Mouse (Mus musculus) lung, embryonic 15.5 days (tissue): Measurements from ENCODE around the gene Ypel1. TPM values are rescaled to one million over a fixed set of nuclear protein-coding genes. Genes with fewer than 3 reads are reported as not detected.

Experiments
- ATAC-seq: fragments of 200-750 bp; cut with Nextera tagmentation; 2 replicates; pipeline ENCODE4 v1.8.0; 2017; ENCODE audit warnings: moderate number of reproducible peaks, borderline replicate concordance; ENCODE audit not compliant: low FRiP score, low TSS enrichment; ENCODE audit errors: extremely low read depth
- H3K27ac ChIP-seq: fragments of 300-500 bp; sonication (generic); 2 replicates; pipeline ENCODE4 v1.5.1; 2015; ENCODE audit warnings: moderate library complexity, mild to moderate bottlenecking, inconsistent platforms
- H3K27me3 ChIP-seq: fragments of 300-500 bp; sonication (generic); 2 replicates; pipeline ENCODE4 v1.6.1; 2015; ENCODE audit warnings: inconsistent platforms
- H3K36me3 ChIP-seq: fragments of 300-500 bp; sonication (generic); 2 replicates; pipeline ENCODE4 v1.6.1; 2015; ENCODE audit warnings: inconsistent platforms
- H3K4me1 ChIP-seq: fragments of 300-500 bp; sonication (generic); 2 replicates; pipeline ENCODE4 v1.6.1; 2015; ENCODE audit warnings: inconsistent platforms
- H3K4me2 ChIP-seq: fragments of 300-500 bp; sonication (generic); 2 replicates; pipeline ENCODE4 v1.6.1; 2015; ENCODE audit warnings: inconsistent platforms, mild to moderate bottlenecking, moderate library complexity
- H3K4me3 ChIP-seq: fragments of 300-500 bp; sonication (generic); 2 replicates; pipeline ENCODE4 v1.5.1; 2015; ENCODE audit warnings: mild to moderate bottlenecking, inconsistent platforms
- H3K9ac ChIP-seq: fragments of 300-500 bp; sonication (generic); 2 replicates; pipeline ENCODE4 v1.6.1; 2015; ENCODE audit warnings: inconsistent platforms
- H3K9me3 ChIP-seq: fragments of 300-500 bp; sonication (generic); 2 replicates; pipeline ENCODE4 v1.6.1; 2016; ENCODE audit warnings: inconsistent platforms
- WGBS: fragments of 180-500 bp; shearing (Covaris S2); methylation state at CpG from one replicate; pipeline ENCODE4 v1.1.7; 2015; 5-methylcytosine and 5-hydroxymethylcytosine counted together
- microRNA counts: library from miRNA; unstranded; fragments of <30 nt; microRNA quantifications from one replicate; lab custom pipeline; 2016
- microRNA-seq: library from miRNA; unstranded; fragments of <30 nt; microRNA quantifications from one replicate; pipeline ENCODE4, GENCODE M21; 2016
- polyA plus RNA-seq: library from polyadenylated mRNA; unstranded; fragments of >200 nt; fragmentation: Nextera tagmentation; extraction: Ambion mirVana; gene quantifications from 2 replicates; pipeline ENCODE4 v1.2.1, GENCODE M21; 2015

Ypel1 gene
- polyA plus RNA-seq, 1 experiment from 2014 or later = 26.7 TPM

GRCm38 (mm10) chr16:17131191-17132088 lies 61.9 kb downstream of the Ypel1 start:
- 3% methylated on average over 43 of the region's 43 CpGs for WGBS
- H3K36me3 ChIP-seq = no peaks in the 10 kb centered on the region
- H3K27me3 ChIP-seq = no peaks in the 10 kb centered on the region
- H3K9ac ChIP-seq = peak overlapping the region; percentile 69
- H3K4me2 ChIP-seq = peak overlapping the region; percentile 98
- H3K4me1 ChIP-seq = peaks cover 20% of the 10 kb centered on the region
- ATAC-seq = peak; percentile 64; the same call in 1 of the 2 replicates
- peak overlapping the region; percentile 76 for H3K4me3 ChIP-seq
- no peaks in the 10 kb centered on the region for H3K9me3 ChIP-seq
- peak overlapping the region; percentile 69 for H3K27ac ChIP-seq

DNA sequence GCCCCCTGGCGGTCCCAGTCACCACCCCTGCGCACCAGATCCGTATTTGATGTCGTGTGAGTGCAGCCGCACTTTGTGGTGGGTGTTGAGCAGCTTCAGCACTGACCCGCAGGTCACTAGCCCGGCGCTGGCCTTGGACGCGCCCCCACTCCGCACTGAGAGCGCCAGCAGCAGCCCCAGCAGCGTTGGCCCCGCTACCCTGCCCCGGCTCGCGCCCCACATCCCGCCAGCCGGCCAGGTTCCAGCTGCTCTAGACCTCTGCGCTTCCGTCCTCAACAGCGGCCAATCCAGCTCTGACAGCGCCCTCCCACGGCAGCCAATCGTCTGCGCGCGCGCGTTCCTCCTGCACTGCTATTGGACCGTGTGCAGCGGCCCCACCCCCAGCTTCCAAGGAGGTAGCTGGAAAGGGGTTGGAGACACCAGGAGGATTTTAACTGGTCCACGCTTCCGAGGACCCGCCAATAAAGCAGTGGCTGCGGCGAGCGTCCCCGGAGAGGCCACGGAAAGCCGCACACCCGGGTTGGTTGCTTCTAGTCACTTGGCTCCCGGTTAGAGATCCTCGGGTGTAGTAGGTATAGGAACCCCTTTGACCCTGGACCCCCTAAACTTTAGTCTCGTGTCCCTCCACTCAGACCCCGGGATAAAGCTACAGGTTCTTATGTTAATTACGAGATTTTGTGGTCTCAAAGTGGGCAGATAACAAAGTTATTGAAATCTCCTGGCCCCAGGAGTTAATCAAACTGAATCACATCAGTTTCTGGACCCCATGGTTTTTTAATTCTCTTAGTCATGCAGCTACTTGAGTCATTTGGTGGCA lies 62.8 kb downstream of the Ypel1 start, which contains the start of gene Sdf2l1:
Sdf2l1 (minus strand) TSS at position 295 of the 817 bp plus-strand sequence.
- Histone ChIP-seq H3K4me2 (peak within 1 kb of the TSS; percentile 98), H3K36me3 (no peaks in the 10 kb centered on the region), H3K27me3 (no peaks in the 10 kb centered on the region), H3K9me3 (no peaks in the 10 kb centered on the region), H3K27ac (peak within 1 kb of the TSS; percentile 69), H3K9ac (peak within 1 kb of the TSS; percentile 69), H3K4me1 (peaks cover 20% of the 10 kb centered on the region), H3K4me3 (peak within 1 kb of the TSS; percentile 76)
- under 1% methylated on average over 46 of the region's 47 CpGs for WGBS
- peak; percentile 98 for ATAC-seq

DNA sequence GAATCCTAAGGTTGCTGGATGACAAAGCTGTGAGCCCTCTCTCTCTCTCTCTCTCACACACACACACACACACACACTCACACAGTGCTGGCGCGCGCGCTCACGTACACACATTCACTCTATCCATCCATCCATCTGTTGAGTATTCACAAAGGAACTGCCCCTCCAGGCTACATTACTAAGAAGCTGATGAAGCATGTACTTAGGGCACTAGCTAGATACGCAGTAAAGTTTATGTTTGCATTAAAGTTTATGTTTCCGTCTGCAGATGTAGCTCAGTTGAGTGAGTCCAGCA lies 63.4 kb downstream of the Ypel1 start:
- H3K27ac ChIP-seq = no peak overlapping the region
- 23% methylated on average over 7 of the region's 7 CpGs for WGBS
- no peak for ATAC-seq

More for the DNA sequence above, 63.4 kb downstream of the Ypel1 start:
- H3K4me3 ChIP-seq = peak overlapping the region; percentile 76
- no peaks in the 10 kb centered on the region for H3K27me3 ChIP-seq
- peaks cover 20% of the 10 kb centered on the region for H3K4me1 ChIP-seq
- peak overlapping the region; percentile 52 for H3K9ac ChIP-seq
- H3K9me3 ChIP-seq = no peaks in the 10 kb centered on the region
- H3K4me2 ChIP-seq = peak overlapping the region; percentile 98
- no peaks in the 10 kb centered on the region for H3K36me3 ChIP-seq

MicroRNAs encoded within 50 kb of the gene (microRNA counts, 519-probe panel; counts per million panel counts)
- 3,186 counts per million, percentile 84 among the panel's probes with 10 or more counts for microRNA mmu-miR-130b (lab: Ali Mortazavi, UCI)
- microRNA mmu-miR-301b (lab: Ali Mortazavi, UCI) = 1,914 counts per million, percentile 14 among the panel's probes with 10 or more counts

Small RNAs within 50 kb of the gene (microRNA-seq; reads per million reads assigned to microRNA genes)
- gene Mir130b (5,273 reads per million, percentile 91 among the genes with 10 or more reads in this experiment), gene Mir301b (53.6 reads per million, percentile 47 among the genes with 10 or more reads in this experiment)

Other genes with a start within 250 kb of the Ypel1 start
- gene Spag6l, start 240.2 kb upstream of the Ypel1 start, polyA plus RNA-seq = 3.6 and 4.9 TPM in 2 replicates
- 0.38 and 0.82 TPM in 2 replicates for gene Igll1, start 205.7 kb upstream of the Ypel1 start, polyA plus RNA-seq
- 64.0 and 69.9 TPM in 2 replicates for gene Top3b, start 199.0 kb upstream of the Ypel1 start, polyA plus RNA-seq
- 2.6 and 3.2 TPM in 2 replicates for gene Vpreb1, start 198.9 kb upstream of the Ypel1 start, polyA plus RNA-seq
- 35.6 and 36.7 TPM in 2 replicates for gene Ppm1f, start 173.2 kb upstream of the Ypel1 start, polyA plus RNA-seq
- 158 and 166 TPM in 2 replicates for gene Mapk1, start 86.3 kb upstream of the Ypel1 start, polyA plus RNA-seq
- 127 and 146 TPM in 2 replicates for gene Ppil2, start 41.6 kb downstream of the Ypel1 start, polyA plus RNA-seq
- gene 2610318N02Rik, start 55.5 kb downstream of the Ypel1 start, polyA plus RNA-seq = 31.7 and 38.4 TPM in 2 replicates
- 105 and 112 TPM in 2 replicates for gene Sdf2l1, start 62.7 kb downstream of the Ypel1 start, polyA plus RNA-seq
- 6.4 TPM in 2 replicates for gene Ydjc, start 74.9 kb downstream of the Ypel1 start, polyA plus RNA-seq
- 0.31 and 0.48 TPM in 2 replicates for gene Ccdc116, start 77.5 kb downstream of the Ypel1 start, polyA plus RNA-seq
- 345 and 355 TPM in 2 replicates for gene Ube2l3, start 133.0 kb downstream of the Ypel1 start, polyA plus RNA-seq
- gene Rimbp3, start 138.9 kb downstream of the Ypel1 start, polyA plus RNA-seq = 0.21 and 0.24 TPM in 2 replicates
- gene Hic2, start 163.9 kb downstream of the Ypel1 start, polyA plus RNA-seq = 4.3 TPM in 2 replicates
- gene Tmem191c, start 206.4 kb downstream of the Ypel1 start, polyA plus RNA-seq = 10.2 and 12.2 TPM in 2 replicates